Mouse (Mus musculus) CH12.LX (cell line): ENCODE measurements around the gene Neurod2. TPM values are rescaled to one million over a fixed set of nuclear protein-coding genes. Genes with fewer than 3 reads are reported as not detected.

ENCODE experiments used
- DNase-seq: peaks from one replicate; pipeline ENCODE4 v3.0.0-alpha.2; 2013; ENCODE audit errors: extremely low read depth
- H3K27ac ChIP-seq: 2 replicates; pipeline ENCODE4 v1.5.1; 2012; ENCODE audit warnings: low read depth, mild to moderate bottlenecking, control low read depth, moderate library complexity; ENCODE audit not compliant: insufficient read depth
- H3K27me3 ChIP-seq: replicated peaks from 2 replicates; pipeline ENCODE3; 2012; ENCODE audit warnings: inconsistent platforms
- H3K36me3 ChIP-seq, 2 experiments: replicated peaks in 1 of 2; 2 replicates each; pipeline versions ENCODE3 to v1.6.1; 2012; ENCODE audit warnings: inconsistent platforms in 1 of 2, low read length in 1 of 2, mild to moderate bottlenecking in 1 of 2, mixed read lengths in 1 of 2, moderate library complexity in 1 of 2; ENCODE audit not compliant: control insufficient read depth in 1 of 2, insufficient read depth in 1 of 2
- H3K4me1 ChIP-seq, 2 experiments: 2 replicates each; pipeline ENCODE4 v1.6.1; 2012; ENCODE audit warnings: inconsistent platforms in 1 of 2, moderate library complexity in 1 of 2; ENCODE audit not compliant: insufficient read depth in 2 of 2, control insufficient read depth in 1 of 2
- H3K4me2 ChIP-seq: 2 replicates; pipeline ENCODE4 v1.6.1; 2012; ENCODE audit warnings: low read depth, mild to moderate bottlenecking, control low read depth; ENCODE audit not compliant: poor library complexity, insufficient read depth, severe bottlenecking
- H3K4me3 ChIP-seq, 3 experiments: fragments of 150-350 bp in 1 of 3; sonication (generic) in 1 of 3; replicated peaks in 1 of 3; 2 replicates each; pipeline versions ENCODE3 to v1.5.1; 2011 to 2012; ENCODE audit warnings: low read depth in 2 of 3, low read length in 2 of 3, mild to moderate bottlenecking in 2 of 3, moderate library complexity in 2 of 3, control low read depth in 1 of 3, improper control_type of control experiment in 1 of 3, inconsistent platforms in 1 of 3, mixed read lengths in 1 of 3; ENCODE audit not compliant: poor library complexity in 1 of 3
- H3K79me2 ChIP-seq: replicated peaks from 2 replicates; pipeline ENCODE4 v1.6.1; 2012; ENCODE audit warnings: mild to moderate bottlenecking, moderate library complexity; ENCODE audit not compliant: control insufficient read depth, poor library complexity, insufficient read depth, severe bottlenecking; ENCODE audit errors: extremely low read depth
- H3K9ac ChIP-seq: 2 replicates; pipeline ENCODE4 v1.6.1; 2012; ENCODE audit warnings: low read depth, mild to moderate bottlenecking, control low read depth, moderate library complexity; ENCODE audit not compliant: insufficient read depth
- H3K9me3 ChIP-seq: replicated peaks from 2 replicates; pipeline ENCODE3; 2012; ENCODE audit warnings: low read length, inconsistent platforms, mixed read lengths
- BHLHE40 ChIP-seq: IDR thresholded peaks from 2 replicates; pipeline ENCODE4 v1.6.1; 2011; ENCODE audit warnings: mild to moderate bottlenecking, low read depth, low read length, improper control_type of control experiment
- CHD1 ChIP-seq: IDR thresholded peaks from 2 replicates; pipeline ENCODE4 v1.6.1; 2012; ENCODE audit warnings: low read depth, low read length, improper control_type of control experiment, inconsistent platforms
- CHD2 ChIP-seq: IDR thresholded peaks from 2 replicates; pipeline ENCODE4 v1.6.1; 2011; ENCODE audit warnings: low read length, improper control_type of control experiment
- E2F4 ChIP-seq: IDR thresholded peaks from 2 replicates; pipeline ENCODE4 v1.6.1; 2011; ENCODE audit warnings: low read depth, low read length, improper control_type of control experiment; ENCODE audit not compliant: insufficient replicate concordance
- EP300 ChIP-seq: IDR thresholded peaks from 2 replicates; pipeline ENCODE4 v1.6.1; 2011; ENCODE audit warnings: low read length, improper control_type of control experiment
- ETS1 ChIP-seq: conservative IDR thresholded peaks from 2 replicates; pipeline ENCODE4 v1.6.1; 2012; ENCODE audit warnings: low read depth, mild to moderate bottlenecking, inconsistent platforms, low read length, improper control_type of control experiment, moderate library complexity
- GABPA ChIP-seq: IDR thresholded peaks from 2 replicates; pipeline ENCODE4 v1.6.1; 2012; ENCODE audit warnings: low read depth, low read length, improper control_type of control experiment, inconsistent platforms; ENCODE audit not compliant: insufficient replicate concordance
- HCFC1 ChIP-seq: IDR thresholded peaks from 2 replicates; pipeline ENCODE4 v1.6.1; 2012; ENCODE audit warnings: low read depth, mild to moderate bottlenecking, inconsistent platforms, low read length, improper control_type of control experiment
- IRF4 ChIP-seq: IDR thresholded peaks from 2 replicates; pipeline ENCODE4 v1.6.1; 2014; ENCODE audit warnings: low read depth, mild to moderate bottlenecking, inconsistent platforms, low read length, improper control_type of control experiment
- JUN ChIP-seq: IDR thresholded peaks from 2 replicates; pipeline ENCODE4 v1.6.1; 2011; ENCODE audit warnings: low read depth, mild to moderate bottlenecking, low read length, improper control_type of control experiment, moderate library complexity; ENCODE audit not compliant: insufficient read depth
- KAT2A ChIP-seq: IDR thresholded peaks from 2 replicates; pipeline ENCODE4 v1.6.1; 2012; ENCODE audit warnings: low read length, improper control_type of control experiment, inconsistent platforms; ENCODE audit not compliant: insufficient replicate concordance
- MAX ChIP-seq: IDR thresholded peaks from 2 replicates; pipeline ENCODE4 v1.6.1; 2011; ENCODE audit warnings: low read length, improper control_type of control experiment
- MAZ ChIP-seq: IDR thresholded peaks from 2 replicates; pipeline ENCODE4 v1.6.1; 2012; ENCODE audit warnings: low read depth, mild to moderate bottlenecking, inconsistent platforms, low read length, improper control_type of control experiment, moderate library complexity
- MEF2A ChIP-seq: IDR thresholded peaks from 2 replicates; pipeline ENCODE4 v1.6.1; 2014; ENCODE audit warnings: low read depth, mild to moderate bottlenecking, inconsistent platforms, low read length, improper control_type of control experiment, borderline replicate concordance
- MYC ChIP-seq: IDR thresholded peaks from 2 replicates; pipeline ENCODE4 v1.6.1; 2011; ENCODE audit warnings: low read depth, mild to moderate bottlenecking, improper control_type of control experiment, low read length
- NELFE ChIP-seq: IDR thresholded peaks from 2 replicates; pipeline ENCODE4 v1.6.1; 2011; ENCODE audit warnings: low read depth, low read length, improper control_type of control experiment
- NRF1 ChIP-seq: IDR thresholded peaks from 2 replicates; pipeline ENCODE4 v1.6.1; 2014; ENCODE audit warnings: low read depth, mild to moderate bottlenecking, inconsistent platforms, low read length, improper control_type of control experiment, moderate library complexity
- POLR2AphosphoS2 ChIP-seq: IDR thresholded peaks from 2 replicates; pipeline ENCODE4 v1.6.1; 2011; ENCODE audit warnings: low read depth, low read length, improper control_type of control experiment
- RAD21 ChIP-seq: IDR thresholded peaks from 2 replicates; pipeline ENCODE4 v1.6.1; 2011; ENCODE audit warnings: low read depth, mild to moderate bottlenecking, low read length, improper control_type of control experiment, moderate library complexity
- RCOR1 ChIP-seq: conservative IDR thresholded peaks from 2 replicates; pipeline ENCODE4 v1.6.1; 2012; ENCODE audit warnings: low read depth, mild to moderate bottlenecking, inconsistent platforms, low read length, improper control_type of control experiment
- TBP ChIP-seq: conservative IDR thresholded peaks from 2 replicates; pipeline ENCODE4 v1.6.1; 2011; ENCODE audit warnings: low read depth, low read length, improper control_type of control experiment
- TCF12 ChIP-seq: IDR thresholded peaks from 2 replicates; pipeline ENCODE4 v1.6.1; 2014; ENCODE audit warnings: low read depth, mild to moderate bottlenecking, inconsistent platforms, low read length, improper control_type of control experiment
- USF1 ChIP-seq: IDR thresholded peaks from 2 replicates; pipeline ENCODE4 v1.6.1; 2014; ENCODE audit warnings: low read depth, mild to moderate bottlenecking, inconsistent platforms, low read length, improper control_type of control experiment
- USF2 ChIP-seq: conservative IDR thresholded peaks from 2 replicates; pipeline ENCODE4 v1.6.1; 2011; ENCODE audit warnings: low read depth, low read length, improper control_type of control experiment
- ZKSCAN1 ChIP-seq: IDR thresholded peaks from 2 replicates; pipeline ENCODE4 v1.6.1; 2012; ENCODE audit warnings: low read depth, inconsistent platforms, low read length, improper control_type of control experiment, borderline replicate concordance
- ZMIZ1 ChIP-seq: IDR thresholded peaks from 2 replicates; pipeline ENCODE4 v1.6.1; 2012; ENCODE audit warnings: low read depth, mild to moderate bottlenecking, inconsistent platforms, low read length, improper control_type of control experiment
- dilution Hi-C: fragments of 300-500 bp; cut with MboI; formaldehyde crosslinking; loops from 2 replicates; pipeline ENCODE4 v1.14.3; 2020; ENCODE audit warnings: low sequenced_read_pairs; ENCODE audit not compliant: extremely low pct_unique_long_range_greater_than_20kb, extremely low pct_ligation_motif_present
- in situ Hi-C: fragments of 300-500 bp; cut with MboI; formaldehyde crosslinking; loops from 3 replicates; pipeline ENCODE4 v1.14.3; 2019; ENCODE audit warnings: low sequenced_read_pairs, low pct_ligation_motif_present, low pct_unique_long_range_greater_than_20kb, mixed read lengths
- polyA plus RNA-seq: library from polyadenylated mRNA; unstranded; fragments of >175 nt; gene quantifications from 2 replicates; pipeline ENCODE4 v1.2.1, GENCODE M21; 2012; ENCODE audit warnings: low read depth; ENCODE audit not compliant: insufficient read length
- total RNA-seq, 2 experiments: library from RNA; depleted of rRNA; stranded (reverse); fragments of 300-350 nt in 1 of 2; fragments of >200 nt in 1 of 2; gene quantifications; 2 replicates each; pipeline ENCODE4 v1.2.3; 2012 to 2014

Neurod2 gene
- total and polyA plus RNA-seq, 3 experiments = not detected

DNA sequence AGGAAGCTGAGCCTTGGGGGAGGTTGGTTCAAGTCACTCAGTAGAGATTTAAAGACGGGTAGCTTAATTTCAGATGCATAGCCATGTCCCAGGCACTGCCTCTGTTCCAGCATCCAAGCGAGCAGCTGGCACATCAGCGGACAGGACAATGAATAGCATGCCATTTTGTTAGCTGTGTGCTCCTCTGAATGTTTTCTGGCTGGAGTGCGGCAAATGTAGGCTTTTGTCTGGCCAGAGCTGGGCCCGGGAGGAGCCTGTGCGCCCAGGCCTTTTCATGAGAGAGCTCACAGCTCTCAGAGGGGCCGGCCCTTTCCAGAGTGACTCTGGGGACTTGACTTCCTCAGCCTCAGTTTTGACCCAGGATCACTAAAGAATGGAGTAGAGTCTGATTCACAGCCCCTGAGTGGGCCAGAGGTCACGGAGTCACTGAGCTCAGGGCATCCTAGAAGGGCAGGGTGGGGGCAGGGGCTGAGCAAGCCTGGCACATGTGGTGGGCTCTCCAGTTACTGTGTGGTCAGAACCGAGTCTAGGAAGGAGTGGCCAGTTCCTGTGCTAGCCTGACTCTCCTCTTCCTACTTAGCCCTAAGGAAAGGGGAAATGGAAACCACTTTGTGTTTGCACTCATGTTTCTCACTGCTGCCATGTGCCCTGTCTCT is 31.5 kb upstream of the Neurod2 start:
- peaks cover 0 to 43% of the 10 kb centered on the region in 2 experiments for H3K36me3 ChIP-seq
- H3K4me3 ChIP-seq = no peak overlapping the region
- H3K27ac ChIP-seq = no peak overlapping the region
- in situ Hi-C loops = no loop called here
- no peak overlapping the region for H3K9ac ChIP-seq
- dilution Hi-C loops = no loop called here
- H3K4me1 ChIP-seq = peaks cover 11 to 47% of the 10 kb centered on the region in 2 experiments
- no peak overlapping the region for H3K4me2 ChIP-seq
- peaks cover 13% of the 10 kb centered on the region for H3K27me3 ChIP-seq
- H3K9me3 ChIP-seq = no peaks in the 10 kb centered on the region
- TF ChIP-seq CHD1 (no peak), ZKSCAN1 (no peak), RAD21 (no peak), POLR2AphosphoS2 (no peak), ETS1 (no peak), CHD2 (no peak), NELFE (no peak), NRF1 (no peak), USF1 (no peak), EP300 (no peak), E2F4 (no peak), IRF4 (no peak)
- DNase-seq = no peak
- peaks cover 11% of the 10 kb centered on the region for H3K79me2 ChIP-seq

DNA sequence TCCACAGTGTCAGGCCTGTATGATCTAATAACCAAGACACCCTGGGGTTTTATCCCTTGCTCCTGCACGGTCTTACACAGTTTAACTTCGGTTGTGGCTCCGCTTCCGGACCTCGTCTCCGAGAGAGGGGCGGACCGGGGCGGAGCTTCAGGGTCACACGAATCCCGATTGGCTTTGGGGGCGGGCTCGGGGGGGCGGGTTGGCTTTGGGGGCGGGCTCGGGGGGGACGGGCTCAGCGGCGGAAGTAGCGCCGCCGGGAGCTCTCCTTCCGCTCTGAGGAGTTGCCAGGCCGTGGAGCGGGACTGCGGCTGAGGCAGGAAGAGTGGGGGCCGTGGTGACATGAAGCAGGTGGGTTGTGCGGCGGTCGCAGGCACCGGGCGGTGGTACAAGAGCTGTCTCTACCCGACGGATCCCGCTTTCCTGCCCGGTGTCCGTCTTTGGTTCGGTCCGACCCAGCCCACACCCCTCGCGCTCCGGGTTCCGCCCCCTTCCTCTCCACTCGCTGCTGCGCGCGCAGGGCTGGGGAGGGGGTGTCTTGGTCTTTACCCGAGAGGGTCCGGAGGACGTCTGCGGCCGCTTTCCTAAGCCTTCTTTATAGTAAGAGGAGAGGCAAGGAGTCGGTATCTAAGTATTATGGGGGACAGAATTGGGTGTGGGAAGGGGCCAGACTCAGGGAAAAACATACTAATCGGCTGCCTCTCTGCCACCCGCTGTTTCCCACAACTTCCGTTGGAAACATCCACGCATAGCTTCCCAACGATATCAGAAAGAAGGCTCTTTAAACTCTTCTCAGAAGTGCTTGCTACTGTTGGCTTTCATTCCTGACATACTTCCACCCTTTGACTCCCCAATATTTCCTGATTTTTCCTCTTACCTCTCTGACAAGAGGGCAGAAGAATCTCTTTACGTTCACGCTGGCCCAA is 29.0 kb upstream of the Neurod2 start, which contains the start of gene Stard3:
Gene Stard3, plus strand, starts transcription at position 208 of the 923 bp plus-strand sequence.
- peaks cover 11 to 54% of the 10 kb centered on the region in 2 experiments for H3K4me1 ChIP-seq
- peak within 1 kb of the TSS; percentile 87 for H3K4me2 ChIP-seq
- H3K9me3 ChIP-seq = no peaks in the 10 kb centered on the region
- peaks cover 11% of the 10 kb centered on the region for H3K79me2 ChIP-seq
- peak within 1 kb of the TSS; percentile 70 for H3K27ac ChIP-seq
- peaks cover 0 to 35% of the 10 kb centered on the region in 2 experiments for H3K36me3 ChIP-seq
- H3K27me3 ChIP-seq = peaks cover 34% of the 10 kb centered on the region
- dilution Hi-C loops = no loop called here
- peak within 1 kb of the TSS; percentile 67 to 97 (median 80) for H3K4me3 ChIP-seq
- in situ Hi-C loops = loop anchor here (5.0 kb wide), 2 partner anchors 34 to 89 kb away; partner anchors contain the start of gene Grb7
- H3K9ac ChIP-seq = peak within 1 kb of the TSS; percentile 69
- peak; percentile 96 for DNase-seq
- peak; percentile 91 for TF ChIP-seq HCFC1
- TF ChIP-seq TCF12 = peak; percentile 40; the same call in 1 of the 2 replicates
- TF ChIP-seq ZMIZ1 = peak; percentile 20
- peak; percentile 83; the same call in 1 of the 2 replicates for TF ChIP-seq POLR2AphosphoS2
- TF ChIP-seq TBP = peak; percentile 93
- no peak for TF ChIP-seq USF2
- TF ChIP-seq GABPA = no peak; the same call in 1 of the 2 replicates
- TF ChIP-seq USF1 = no peak
- peak; percentile 13; the same call in 1 of the 2 replicates for TF ChIP-seq BHLHE40
- peak; percentile 64 for TF ChIP-seq MAX
- TF ChIP-seq RCOR1 = no peak
- TF ChIP-seq CHD1 = peak; percentile 66; the same call in 1 of the 2 replicates
- TF ChIP-seq IRF4 = peak; percentile 51; the same call in 1 of the 2 replicates
- TF ChIP-seq ETS1 = no peak
- peak; percentile 91 for TF ChIP-seq MAZ
- peak; percentile 9; the same call in 1 of the 2 replicates for TF ChIP-seq JUN
- TF ChIP-seq KAT2A = peak; percentile 77; the same call in 1 of the 2 replicates
- TF ChIP-seq MYC = no peak
- peak; percentile 83 for TF ChIP-seq NRF1
- peak; percentile 26; the same call in 1 of the 2 replicates for TF ChIP-seq CHD2
- TF ChIP-seq MEF2A = peak; percentile 67
